Mouse (Mus musculus) hindbrain, embryonic 10.5 days (tissue): ENCODE data around the gene Calm1. TPM values are rescaled to one million over a fixed set of nuclear protein-coding genes. Genes with fewer than 3 reads are reported as not detected.

Experiments
- DNase-seq: peaks from one replicate; pipeline ENCODE4 v3.0.0-alpha.2; 2017; ENCODE audit warnings: low spot score
- H3K27ac ChIP-seq: fragments of 300-500 bp; sonication (generic); 2 replicates; pipeline ENCODE4 v1.5.1; 2016; ENCODE audit warnings: mild to moderate bottlenecking, moderate library complexity
- H3K27me3 ChIP-seq: fragments of 300-500 bp; sonication (generic); 2 replicates; pipeline ENCODE4 v1.6.1; 2016; ENCODE audit warnings: mild to moderate bottlenecking; ENCODE audit not compliant: poor library complexity, insufficient read depth, severe bottlenecking
- H3K36me3 ChIP-seq: fragments of 300-500 bp; sonication (generic); 2 replicates; pipeline ENCODE4 v1.6.1; 2016; ENCODE audit warnings: mild to moderate bottlenecking, moderate library complexity
- H3K4me1 ChIP-seq: fragments of 300-500 bp; sonication (generic); replicated peaks from 2 replicates; pipeline ENCODE4 v1.6.1; 2016; ENCODE audit warnings: mild to moderate bottlenecking
- H3K4me3 ChIP-seq: fragments of 300-500 bp; sonication (generic); 2 replicates; pipeline ENCODE4 v1.5.1; 2016; ENCODE audit warnings: mild to moderate bottlenecking, moderate library complexity
- H3K9me3 ChIP-seq: fragments of 300-500 bp; sonication (generic); 2 replicates; pipeline ENCODE4 v1.6.1; 2016; ENCODE audit warnings: mild to moderate bottlenecking, moderate library complexity
- WGBS: fragments of 180-500 bp; shearing (Covaris S2); methylation state at CpG from one replicate; pipeline ENCODE4 v1.1.7; 2016; 5-methylcytosine and 5-hydroxymethylcytosine counted together
- polyA plus RNA-seq: library from polyadenylated mRNA; unstranded; fragments of >200 nt; fragmentation: Nextera tagmentation; extraction: Ambion mirVana; gene quantifications from 2 replicates; pipeline ENCODE4 v1.2.1, GENCODE M21; 2016

The Calm1 gene
- polyA plus RNA-seq, 1 experiment from 2014 or later = 1,527 TPM

GRCm38 (mm10) chr12:100201363-100201711, 2.1 kb downstream of the Calm1 start:
- Histone ChIP-seq H3K27ac (no peak overlapping the region), H3K9me3 (no peaks in the 10 kb centered on the region), H3K4me1 (peaks cover 34% of the 10 kb centered on the region), H3K36me3 (peaks cover 42% of the 10 kb centered on the region), H3K4me3 (peak overlapping the region; percentile 100), H3K27me3 (no peaks in the 10 kb centered on the region)
- DNase-seq = no peak
- 64% methylated on average over 4 of the region's 4 CpGs for WGBS

- WGBS = 1% methylated on average over 13 of the region's 13 CpGs
- H3K27ac ChIP-seq = 0 out of 2 replicates have a peak overlapping the region, but pooled peaks have one; percentile 4
- peak overlapping the region; percentile 100 for H3K4me3 ChIP-seq
- peaks cover 34% of the 10 kb centered on the region for H3K4me1 ChIP-seq
- H3K36me3 ChIP-seq = peaks cover 47% of the 10 kb centered on the region
- H3K27me3 ChIP-seq = no peaks in the 10 kb centered on the region
- H3K9me3 ChIP-seq = no peaks in the 10 kb centered on the region
- peak; percentile 93 for DNase-seq
These were observed 2.6 kb downstream of the Calm1 start for GRCm38 (mm10) chr12:100201838-100202237.

- Histone ChIP-seq H3K4me1 (peaks cover 31% of the 10 kb centered on the region), H3K9me3 (no peaks in the 10 kb centered on the region), H3K4me3 (no peak overlapping the region), H3K27me3 (no peaks in the 10 kb centered on the region), H3K36me3 (peaks cover 66% of the 10 kb centered on the region), H3K27ac (no peak overlapping the region)
- no peak for DNase-seq
- WGBS = 68% methylated on average over 3 of the region's 3 CpGs
These were observed 4.5 kb downstream of the Calm1 start for GRCm38 (mm10) chr12:100203759-100204158.

GRCm38 (mm10) chr12:100205156-100205555, 5.9 kb downstream of the Calm1 start:
- H3K27me3 ChIP-seq = no peaks in the 10 kb centered on the region
- WGBS = 96% methylated on average over 8 of the region's 8 CpGs
- H3K9me3 ChIP-seq = no peaks in the 10 kb centered on the region

GRCm38 (mm10) chr12:100206521-100206920, 7.3 kb downstream of the Calm1 start:
- H3K27me3 ChIP-seq = no peaks in the 10 kb centered on the region
- no peak for DNase-seq
- WGBS = 93% methylated on average over 3 of the region's 3 CpGs
- H3K36me3 ChIP-seq = peaks cover 83% of the 10 kb centered on the region
- H3K4me3 ChIP-seq = no peak overlapping the region
- peaks cover 16% of the 10 kb centered on the region for H3K4me1 ChIP-seq
- H3K9me3 ChIP-seq = no peaks in the 10 kb centered on the region
- H3K27ac ChIP-seq = no peak overlapping the region

More at GRCm38 (mm10) chr12:100205156-100205555, 5.9 kb downstream of the Calm1 start:
- Histone ChIP-seq H3K27ac (no peak overlapping the region), H3K4me1 (peaks cover 26% of the 10 kb centered on the region), H3K4me3 (no peak overlapping the region), H3K36me3 (peaks cover 80% of the 10 kb centered on the region)
- DNase-seq = no peak

GRCm38 (mm10) chr12:100206926-100207325, 7.7 kb downstream of the Calm1 start:
- no peaks in the 10 kb centered on the region for H3K27me3 ChIP-seq
- DNase-seq = no peak
- H3K27ac ChIP-seq = no peak overlapping the region
- peaks cover 83% of the 10 kb centered on the region for H3K36me3 ChIP-seq
- no peak overlapping the region for H3K4me3 ChIP-seq
- peaks cover 12% of the 10 kb centered on the region for H3K4me1 ChIP-seq
- H3K9me3 ChIP-seq = no peaks in the 10 kb centered on the region
- WGBS = 90% methylated on average over 5 of the region's 5 CpGs

GRCm38 (mm10) chr12:100209701-100210478, 10.7 kb downstream of the Calm1 start:
- H3K4me3 ChIP-seq = no peak overlapping the region
- no peaks in the 10 kb centered on the region for H3K27me3 ChIP-seq
- H3K36me3 ChIP-seq = peaks cover 65% of the 10 kb centered on the region
- 92% methylated on average over 10 of the region's 10 CpGs for WGBS
- peaks cover 6% of the 10 kb centered on the region; the same call in 1 of the 2 replicates for H3K9me3 ChIP-seq
- no peak for DNase-seq
- no peak overlapping the region for H3K27ac ChIP-seq
- no peaks in the 10 kb centered on the region for H3K4me1 ChIP-seq

- Histone ChIP-seq H3K27me3 (no peaks in the 10 kb centered on the region), H3K9me3 (peaks cover 6% of the 10 kb centered on the region; the same call in 1 of the 2 replicates), H3K4me3 (no peak overlapping the region), H3K4me1 (no peaks in the 10 kb centered on the region), H3K36me3 (peaks cover 55% of the 10 kb centered on the region), H3K27ac (no peak overlapping the region)
- no peak for DNase-seq
- 79% methylated on average over 5 of the region's 5 CpGs for WGBS
These were observed 11.7 kb downstream of the Calm1 start for GRCm38 (mm10) chr12:100210973-100211372.

- H3K4me3 ChIP-seq = no peak overlapping the region
- DNase-seq = no peak
- no peak overlapping the region for H3K27ac ChIP-seq
- no peaks in the 10 kb centered on the region for H3K4me1 ChIP-seq
- peaks cover 6% of the 10 kb centered on the region; the same call in 1 of the 2 replicates for H3K9me3 ChIP-seq
- WGBS = 93% methylated on average over 5 of the region's 5 CpGs
- H3K36me3 ChIP-seq = peaks cover 48% of the 10 kb centered on the region
- no peaks in the 10 kb centered on the region for H3K27me3 ChIP-seq
These were observed 12.4 kb downstream of the Calm1 start for GRCm38 (mm10) chr12:100211453-100212185.

- peaks cover 6% of the 10 kb centered on the region; the same call in 1 of the 2 replicates for H3K9me3 ChIP-seq
- no peak for DNase-seq
- 54% methylated on average over 3 of the region's 3 CpGs for WGBS
These were observed 13.2 kb downstream of the Calm1 start for GRCm38 (mm10) chr12:100212397-100212796.

GRCm38 (mm10) chr12:100213162-100213561, 13.9 kb downstream of the Calm1 start:
- Histone ChIP-seq H3K36me3 (peaks cover 33% of the 10 kb centered on the region), H3K27me3 (no peaks in the 10 kb centered on the region), H3K27ac (no peak overlapping the region), H3K4me3 (no peak overlapping the region), H3K4me1 (no peaks in the 10 kb centered on the region), H3K9me3 (peaks cover 6% of the 10 kb centered on the region; the same call in 1 of the 2 replicates)
- WGBS = 93% methylated on average over 2 of the region's 2 CpGs
- no peak for DNase-seq

More at GRCm38 (mm10) chr12:100212397-100212796, 13.2 kb downstream of the Calm1 start:
- no peaks in the 10 kb centered on the region for H3K4me1 ChIP-seq
- no peaks in the 10 kb centered on the region for H3K27me3 ChIP-seq
- H3K27ac ChIP-seq = no peak overlapping the region
- H3K4me3 ChIP-seq = no peak overlapping the region
- H3K36me3 ChIP-seq = peaks cover 40% of the 10 kb centered on the region

- H3K27ac ChIP-seq = no peak overlapping the region
- H3K36me3 ChIP-seq = peaks cover 23% of the 10 kb centered on the region
- peaks cover 6% of the 10 kb centered on the region; the same call in 1 of the 2 replicates for H3K9me3 ChIP-seq
- no peak overlapping the region for H3K4me3 ChIP-seq
- DNase-seq = no peak
- WGBS = 94% methylated on average over 10 of the region's 10 CpGs
- H3K27me3 ChIP-seq = no peaks in the 10 kb centered on the region
- no peaks in the 10 kb centered on the region for H3K4me1 ChIP-seq
These were observed 14.9 kb downstream of the Calm1 start for GRCm38 (mm10) chr12:100214156-100214555.

GRCm38 (mm10) chr12:100214738-100215137, 15.5 kb downstream of the Calm1 start:
- H3K27me3 ChIP-seq = no peaks in the 10 kb centered on the region
- WGBS = 88% methylated on average over 3 of the region's 3 CpGs
- H3K36me3 ChIP-seq = peaks cover 17% of the 10 kb centered on the region
- no peak for DNase-seq
- no peak overlapping the region for H3K4me3 ChIP-seq
- H3K27ac ChIP-seq = no peak overlapping the region
- no peaks in the 10 kb centered on the region for H3K4me1 ChIP-seq
- peaks cover 6% of the 10 kb centered on the region; the same call in 1 of the 2 replicates for H3K9me3 ChIP-seq
